Mouse (Mus musculus): ENCODE results near the gene Rcan2. TPM values are rescaled to one million over a fixed set of nuclear protein-coding genes. Genes with fewer than 3 reads are reported as not detected.
A peak's percentile ranks its signal among the peaks of the same experiment; 100 is the strongest.

Gene Rcan2
- polyA plus RNA-seq (2016; fragmentation: Nextera tagmentation; extraction: Ambion mirVana) = 14.5 and 28.9 TPM in 2 replicates

GRCm38 (mm10) chr17:43801077-43801476 lies at the start of gene Rcan2:
TSS of gene Rcan2 (plus strand) at chr17:43801351.
- WGBS = 2% methylated on average over 7 of the region's 7 CpGs
- no peaks in the 10 kb centered on the region for H3K9me3 ChIP-seq
- peak within 1 kb of the TSS; percentile 85 for H3K4me3 ChIP-seq
- peak within 1 kb of the TSS; percentile 91 for H3K27ac ChIP-seq
- H3K36me3 ChIP-seq = no peaks in the 10 kb centered on the region
- H3K27me3 ChIP-seq (ENCODE audit: insufficient read depth, poor library complexity, severe bottlenecking) = peaks cover 23% of the 10 kb centered on the region; the same call in 1 of the 2 replicates
- peak; percentile 87 for DNase-seq (ENCODE audit: low spot score)
- H3K4me1 ChIP-seq = peaks cover 9% of the 10 kb centered on the region

GRCm38 (mm10) chr17:43752811-43753210 lies 48.3 kb upstream of the Rcan2 start:
- Histone ChIP-seq H3K27ac (no peak overlapping the region), H3K4me1 (no peaks in the 10 kb centered on the region), H3K9me3 (no peaks in the 10 kb centered on the region), H3K4me3 (no peak overlapping the region), H3K27me3 (ENCODE audit: insufficient read depth, poor library complexity, severe bottlenecking) (no peaks in the 10 kb centered on the region), H3K36me3 (peaks cover 2% of the 10 kb centered on the region; the same call in 1 of the 2 replicates)
- no peak for DNase-seq (ENCODE audit: low spot score)
- WGBS = 77% methylated on average over 1 of the region's 1 CpGs

GRCm38 (mm10) chr17:43754687-43755086 lies 46.5 kb upstream of the Rcan2 start:
- H3K4me1 ChIP-seq = peaks cover 3% of the 10 kb centered on the region; the same call in 1 of the 2 replicates
- H3K9me3 ChIP-seq = no peaks in the 10 kb centered on the region
- 55% methylated on average over 5 of the region's 5 CpGs for WGBS

GRCm38 (mm10) chr17:43758607-43759259 lies 42.4 kb upstream of the Rcan2 start:
- 51% methylated on average over 15 of the region's 15 CpGs for whole genome bisulfite sequencing
- DNase-seq (ENCODE audit: low spot score) = no peak
- peaks cover 3% of the 10 kb centered on the region; the same call in 1 of the 2 replicates for H3K4me1 ChIP-seq
- no peak overlapping the region for H3K4me3 ChIP-seq
- no peaks in the 10 kb centered on the region for H3K27me3 ChIP-seq (ENCODE audit: insufficient read depth, poor library complexity, severe bottlenecking)
- no peak overlapping the region for H3K27ac ChIP-seq
- no peaks in the 10 kb centered on the region for H3K36me3 ChIP-seq
- H3K9me3 ChIP-seq = no peaks in the 10 kb centered on the region

More at GRCm38 (mm10) chr17:43754687-43755086, 46.5 kb upstream of the Rcan2 start:
- Histone ChIP-seq H3K4me3 (no peak overlapping the region), H3K27me3 (ENCODE audit: insufficient read depth, poor library complexity, severe bottlenecking) (no peaks in the 10 kb centered on the region), H3K36me3 (peaks cover 2% of the 10 kb centered on the region; the same call in 1 of the 2 replicates), H3K27ac (no peak overlapping the region)
- DNase-seq (ENCODE audit: low spot score) = no peak

- no peaks in the 10 kb centered on the region for H3K9me3 ChIP-seq
- DNase-seq (ENCODE audit: low spot score) = no peak
- H3K36me3 ChIP-seq = no peaks in the 10 kb centered on the region
- 76% methylated on average over 4 of the region's 4 CpGs for WGBS
- H3K4me3 ChIP-seq = no peak overlapping the region
- H3K27me3 ChIP-seq (ENCODE audit: insufficient read depth, poor library complexity, severe bottlenecking) = no peaks in the 10 kb centered on the region
- H3K4me1 ChIP-seq = no peaks in the 10 kb centered on the region
- no peak overlapping the region for H3K27ac ChIP-seq
Measured at GRCm38 (mm10) chr17:43784531-43784930, 16.6 kb upstream of the Rcan2 start.

- WGBS = 87% methylated on average over 5 of the region's 5 CpGs
- no peaks in the 10 kb centered on the region for H3K4me1 ChIP-seq
- H3K36me3 ChIP-seq = no peaks in the 10 kb centered on the region
- DNase-seq (ENCODE audit: low spot score) = peak; percentile 28
- H3K27ac ChIP-seq = no peak overlapping the region
- H3K27me3 ChIP-seq (ENCODE audit: insufficient read depth, poor library complexity, severe bottlenecking) = no peaks in the 10 kb centered on the region
- no peak overlapping the region for H3K4me3 ChIP-seq
- no peaks in the 10 kb centered on the region for H3K9me3 ChIP-seq
Measured at GRCm38 (mm10) chr17:43788222-43788621, 12.9 kb upstream of the Rcan2 start.

GRCm38 (mm10) chr17:43789376-43789775 lies 11.8 kb upstream of the Rcan2 start:
- DNase-seq (ENCODE audit: low spot score) = no peak
- no peaks in the 10 kb centered on the region for H3K27me3 ChIP-seq (ENCODE audit: insufficient read depth, poor library complexity, severe bottlenecking)
- H3K4me3 ChIP-seq = no peak overlapping the region
- H3K27ac ChIP-seq = no peak overlapping the region
- no peaks in the 10 kb centered on the region for H3K9me3 ChIP-seq
- no peaks in the 10 kb centered on the region for H3K36me3 ChIP-seq
- H3K4me1 ChIP-seq = no peaks in the 10 kb centered on the region

GRCm38 (mm10) chr17:43791751-43792150 lies 9.4 kb upstream of the Rcan2 start:
- WGBS = 87% methylated on average over 3 of the region's 3 CpGs

GRCm38 (mm10) chr17:43794731-43795280 lies 6.3 kb upstream of the Rcan2 start:
- no peak for DNase-seq (ENCODE audit: low spot score)
- no peaks in the 10 kb centered on the region for H3K4me1 ChIP-seq
- no peak overlapping the region for H3K4me3 ChIP-seq
- H3K27ac ChIP-seq = no peak overlapping the region
- H3K27me3 ChIP-seq (ENCODE audit: insufficient read depth, poor library complexity, severe bottlenecking) = peaks cover 5% of the 10 kb centered on the region; the same call in 1 of the 2 replicates
- WGBS = 73% methylated on average over 1 of the region's 1 CpGs
- no peaks in the 10 kb centered on the region for H3K9me3 ChIP-seq
- H3K36me3 ChIP-seq = no peaks in the 10 kb centered on the region

More at GRCm38 (mm10) chr17:43791751-43792150, 9.4 kb upstream of the Rcan2 start:
- no peaks in the 10 kb centered on the region for H3K9me3 ChIP-seq
- no peak overlapping the region for H3K4me3 ChIP-seq
- no peak for DNase-seq (ENCODE audit: low spot score)
- H3K27me3 ChIP-seq (ENCODE audit: insufficient read depth, poor library complexity, severe bottlenecking) = no peaks in the 10 kb centered on the region
- no peaks in the 10 kb centered on the region for H3K4me1 ChIP-seq
- no peak overlapping the region for H3K27ac ChIP-seq
- no peaks in the 10 kb centered on the region for H3K36me3 ChIP-seq

GRCm38 (mm10) chr17:43801595-43802373 lies 633 bp downstream of the Rcan2 start:
- Histone ChIP-seq H3K36me3 (no peaks in the 10 kb centered on the region), H3K27ac (peak overlapping the region; percentile 91), H3K9me3 (no peaks in the 10 kb centered on the region), H3K27me3 (ENCODE audit: insufficient read depth, poor library complexity, severe bottlenecking) (peaks cover 23% of the 10 kb centered on the region; the same call in 1 of the 2 replicates), H3K4me3 (peak overlapping the region; percentile 85), H3K4me1 (peaks cover 9% of the 10 kb centered on the region)
- 0% methylated on average over 53 of the region's 55 CpGs for WGBS
- DNase-seq (ENCODE audit: low spot score) = peak; percentile 92

GRCm38 (mm10) chr17:43802414-43802813 lies 1.3 kb downstream of the Rcan2 start:
- Histone ChIP-seq H3K4me1 (peaks cover 11% of the 10 kb centered on the region), H3K27me3 (ENCODE audit: insufficient read depth, poor library complexity, severe bottlenecking) (peaks cover 23% of the 10 kb centered on the region; the same call in 1 of the 2 replicates), H3K36me3 (no peaks in the 10 kb centered on the region), H3K27ac (peak overlapping the region; percentile 91; the same call in 1 of the 2 replicates), H3K9me3 (no peaks in the 10 kb centered on the region), H3K4me3 (peak overlapping the region; percentile 85)
- 34% methylated on average over 11 of the region's 11 CpGs for WGBS
- DNase-seq (ENCODE audit: low spot score) = no peak

- H3K27me3 ChIP-seq (ENCODE audit: insufficient read depth, poor library complexity, severe bottlenecking) = peaks cover 23% of the 10 kb centered on the region; the same call in 1 of the 2 replicates
- WGBS = 90% methylated on average over 2 of the region's 2 CpGs
- H3K36me3 ChIP-seq = no peaks in the 10 kb centered on the region
- no peak overlapping the region for H3K27ac ChIP-seq
- no peaks in the 10 kb centered on the region for H3K9me3 ChIP-seq
- H3K4me3 ChIP-seq = no peak overlapping the region
- peaks cover 11% of the 10 kb centered on the region for H3K4me1 ChIP-seq
- DNase-seq (ENCODE audit: low spot score) = no peak
Measured at GRCm38 (mm10) chr17:43803111-43803510, 2.0 kb downstream of the Rcan2 start.

- Histone ChIP-seq H3K4me3 (no peak overlapping the region), H3K27me3 (ENCODE audit: insufficient read depth, poor library complexity, severe bottlenecking) (peaks cover 17% of the 10 kb centered on the region; the same call in 1 of the 2 replicates), H3K27ac (no peak overlapping the region), H3K4me1 (peaks cover 11% of the 10 kb centered on the region), H3K36me3 (no peaks in the 10 kb centered on the region), H3K9me3 (no peaks in the 10 kb centered on the region)
- no peak for DNase-seq (ENCODE audit: low spot score)
- 77% methylated on average over 6 of the region's 6 CpGs for WGBS
Measured at GRCm38 (mm10) chr17:43803764-43804163, 2.6 kb downstream of the Rcan2 start.

Data from heart, embryonic 10.5 days (tissue).